Mouse (Mus musculus): ENCODE measurements around the gene Hnf1a. TPM values are rescaled to one million over a fixed set of nuclear protein-coding genes. Genes with fewer than 3 reads are reported as not detected.
"Not testable (repeated sequence)": the region's sequence is repeated elsewhere in the genome, so short reads cannot be mapped to it uniquely, and the experiment has no call there.

Hnf1a gene
- total RNA-seq, 2 experiments from 2014 or later, result not detected

DNA sequence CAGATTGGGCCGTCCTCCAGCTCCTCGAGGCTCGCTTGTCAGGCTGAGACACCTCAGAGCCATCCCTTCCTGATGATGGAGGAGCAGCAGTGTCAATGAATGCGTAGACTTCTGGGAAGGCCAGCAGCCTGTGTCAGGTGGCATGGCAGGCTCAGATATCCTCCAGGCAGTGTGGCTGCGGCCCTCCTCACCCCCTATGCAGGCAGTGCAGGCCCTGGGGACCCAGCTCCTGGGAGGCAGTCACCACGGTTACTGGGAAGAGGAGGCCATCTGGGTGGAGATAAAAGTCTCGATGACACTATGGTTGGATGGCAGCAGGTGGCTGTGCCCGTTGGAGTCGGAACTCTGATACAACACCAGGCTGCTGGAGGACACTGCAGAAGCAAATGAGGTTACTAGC lies 21.1 kb downstream of the Hnf1a start:
- no peak for ATAC-seq (ENCODE audit: poor library complexity, severe bottlenecking)

DNA sequence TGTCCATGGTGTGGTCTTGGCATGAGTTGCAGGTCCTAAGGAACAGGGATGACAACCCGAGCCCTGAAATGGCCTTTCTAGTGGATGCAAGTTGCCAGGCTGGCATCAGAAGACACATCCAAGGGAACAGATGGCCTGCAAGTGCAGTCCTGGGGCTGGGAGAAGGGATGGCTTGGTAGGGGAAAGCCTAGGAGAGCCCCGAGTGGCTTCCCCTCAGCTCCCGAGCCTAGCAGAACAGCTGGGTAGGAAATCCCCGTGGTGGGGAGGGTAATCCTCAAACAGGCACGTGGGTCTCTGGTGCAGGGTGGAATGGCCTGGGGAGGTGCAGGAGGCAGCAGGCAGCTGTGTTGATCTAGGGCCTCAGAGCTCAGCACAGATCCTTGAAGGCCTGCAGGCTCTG lies 21.6 kb downstream of the Hnf1a start:
- ATAC-seq (ENCODE audit: poor library complexity, severe bottlenecking), result no peak

DNA sequence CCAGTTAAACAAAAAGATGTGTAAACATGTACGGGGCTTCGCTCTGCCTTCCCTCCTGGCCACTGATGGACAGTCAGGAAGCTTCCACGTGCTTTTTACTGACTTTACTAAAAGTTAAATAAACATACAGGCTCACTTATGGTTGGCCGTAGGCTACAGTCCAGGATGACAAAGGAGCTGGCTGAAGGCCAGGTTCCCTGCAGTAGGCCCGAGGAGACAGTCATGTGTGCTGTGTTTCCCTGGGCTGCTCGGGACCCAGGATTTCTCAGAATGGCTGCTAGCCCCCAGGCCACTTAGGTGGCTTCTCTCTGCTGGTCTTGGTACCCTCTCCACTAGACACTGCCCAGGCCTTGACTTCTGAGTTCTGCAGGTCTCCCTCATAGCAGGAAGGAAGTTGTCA lies 22.0 kb downstream of the Hnf1a start:
- ATAC-seq (ENCODE audit: poor library complexity, severe bottlenecking), result no peak

DNA sequence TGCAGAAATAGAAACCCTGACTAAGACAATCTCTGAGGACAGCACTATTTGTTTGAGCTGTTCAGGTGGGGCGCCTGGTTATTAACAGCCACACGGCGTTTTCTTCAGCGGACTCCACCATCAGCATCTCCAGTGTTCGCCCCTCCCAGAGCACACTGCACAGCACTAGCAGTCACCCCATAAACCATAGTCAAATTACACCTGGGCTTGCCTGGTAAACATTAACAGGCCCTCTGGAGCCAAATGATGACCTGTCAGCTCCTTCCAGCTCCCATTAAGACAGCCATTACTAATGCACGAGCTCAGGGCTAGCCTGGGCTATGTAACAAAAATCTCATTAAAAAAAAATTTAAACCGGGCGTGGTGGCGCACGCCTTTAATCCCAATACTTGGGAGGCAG lies 25.8 kb downstream of the Hnf1a start:
- ATAC-seq (ENCODE audit: poor library complexity, severe bottlenecking), result no peak

DNA sequence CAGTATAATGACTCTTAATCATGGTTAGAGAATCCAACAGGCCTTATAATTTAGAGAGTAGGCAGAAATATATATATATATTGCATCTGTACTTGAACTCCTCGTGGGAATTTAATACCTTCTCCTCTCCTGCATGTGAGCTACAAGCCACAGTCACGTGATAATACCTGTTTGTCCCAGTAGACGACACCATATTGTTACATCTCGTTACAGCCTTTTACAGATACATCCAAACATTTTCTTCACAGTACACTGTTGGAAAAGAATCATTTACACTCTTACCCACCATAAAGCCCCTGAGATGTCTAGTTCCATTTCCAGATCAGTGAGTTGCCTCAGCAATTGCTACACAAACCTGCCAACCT lies 28.1 kb downstream of the Hnf1a start:
- no peak for ATAC-seq (ENCODE audit: poor library complexity, severe bottlenecking)

DNA sequence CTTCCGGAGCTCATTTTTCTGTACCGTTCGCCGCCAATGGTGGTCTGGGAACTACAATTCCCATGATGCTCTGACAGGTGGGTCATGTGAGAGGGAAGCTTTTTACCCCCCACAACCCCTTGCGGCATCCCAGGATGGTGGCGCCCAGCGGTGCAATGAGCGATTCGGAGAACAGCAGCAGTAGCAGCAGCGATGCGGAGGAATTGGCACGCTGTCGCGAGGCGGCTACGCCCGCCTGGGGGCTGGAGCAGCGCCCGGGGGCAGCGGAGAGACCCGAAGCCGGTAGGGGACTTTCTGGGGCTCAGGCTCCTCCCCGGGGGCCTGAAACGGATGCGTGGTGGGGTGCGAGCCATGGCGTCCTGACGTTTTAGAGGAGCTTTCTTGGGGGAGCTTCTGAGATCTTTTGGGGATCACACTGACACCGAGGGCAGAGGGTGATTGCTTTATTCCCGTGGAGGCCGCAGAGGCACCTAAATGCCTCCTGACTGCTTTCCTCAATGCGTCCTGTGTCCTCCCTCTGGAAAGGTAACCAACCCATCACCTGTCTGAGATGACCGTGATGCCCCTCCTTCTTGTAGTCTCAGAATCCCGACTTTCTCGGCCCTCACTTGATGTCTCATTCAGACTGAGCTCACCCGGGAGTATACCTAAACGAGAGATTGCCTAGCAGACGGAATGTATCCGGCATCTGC lies 28.7 kb downstream of the Hnf1a start, which contains the start of gene 2210016L21Rik:
Gene 2210016L21Rik, plus strand, starts transcription at position 85 of the 692 bp plus-strand sequence.
- peak; percentile 100 for ATAC-seq (ENCODE audit: poor library complexity, severe bottlenecking)

DNA sequence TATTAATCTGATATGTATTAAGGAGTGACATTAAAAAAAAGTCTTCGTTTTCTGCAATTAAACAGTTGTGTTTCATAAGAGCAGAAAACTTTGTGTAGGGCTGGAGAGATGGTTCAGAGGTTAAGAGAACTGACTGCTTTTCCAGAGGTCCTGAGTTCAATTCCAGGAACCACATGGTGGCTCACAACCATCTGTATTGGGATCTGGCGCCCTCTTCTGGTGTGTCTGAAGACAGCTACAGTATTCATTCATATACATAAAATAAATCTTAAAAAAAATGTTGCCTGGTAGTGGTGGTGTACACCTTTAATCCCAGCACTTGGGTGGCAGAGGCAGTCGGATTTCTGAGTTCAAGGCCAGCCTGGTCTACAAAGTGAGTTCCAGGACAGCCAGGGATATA lies 29.8 kb downstream of the Hnf1a start:
- not testable (repeated sequence) for ATAC-seq (ENCODE audit: poor library complexity, severe bottlenecking)

DNA sequence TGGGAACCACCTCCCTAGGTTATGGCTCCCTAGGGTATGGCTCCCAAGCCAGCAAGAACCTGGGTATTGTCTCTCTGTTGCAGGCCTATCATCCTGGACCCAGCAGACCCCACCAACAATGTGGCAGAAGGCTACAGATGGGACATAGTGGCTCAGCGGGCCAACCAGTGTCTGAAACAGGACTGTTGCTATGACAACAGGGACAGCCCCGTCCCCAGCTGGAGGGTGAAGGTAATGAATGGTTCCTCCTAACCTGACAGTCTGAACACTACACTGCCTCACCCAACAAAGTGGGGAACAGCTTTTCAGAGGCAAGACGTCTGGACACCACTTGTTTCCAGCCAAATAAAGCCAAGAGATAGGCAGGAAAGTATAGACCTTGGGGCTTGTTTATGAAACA lies 35.1 kb downstream of the Hnf1a start:
- no peak for ATAC-seq (ENCODE audit: poor library complexity, severe bottlenecking)

DNA sequence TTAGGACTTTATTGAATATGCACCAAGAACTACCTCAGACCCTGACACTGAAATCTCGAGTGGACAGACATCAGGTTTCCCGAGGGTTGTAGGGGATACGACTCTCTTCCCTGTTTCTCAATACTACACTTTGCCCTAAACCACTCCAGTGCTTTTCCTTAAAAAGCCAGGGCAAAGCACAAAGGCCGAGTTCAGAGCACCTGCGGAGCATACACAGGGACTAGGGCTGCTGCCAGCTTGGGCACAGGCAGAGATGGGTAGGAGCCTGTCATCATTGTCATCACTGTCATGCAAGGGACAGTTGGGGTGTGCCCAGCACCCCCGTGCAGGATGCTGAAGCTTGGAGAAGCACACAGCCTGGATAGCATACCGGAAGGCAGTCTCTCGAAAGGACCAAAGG lies 37.7 kb downstream of the Hnf1a start:
- ATAC-seq (ENCODE audit: poor library complexity, severe bottlenecking), result no peak

DNA sequence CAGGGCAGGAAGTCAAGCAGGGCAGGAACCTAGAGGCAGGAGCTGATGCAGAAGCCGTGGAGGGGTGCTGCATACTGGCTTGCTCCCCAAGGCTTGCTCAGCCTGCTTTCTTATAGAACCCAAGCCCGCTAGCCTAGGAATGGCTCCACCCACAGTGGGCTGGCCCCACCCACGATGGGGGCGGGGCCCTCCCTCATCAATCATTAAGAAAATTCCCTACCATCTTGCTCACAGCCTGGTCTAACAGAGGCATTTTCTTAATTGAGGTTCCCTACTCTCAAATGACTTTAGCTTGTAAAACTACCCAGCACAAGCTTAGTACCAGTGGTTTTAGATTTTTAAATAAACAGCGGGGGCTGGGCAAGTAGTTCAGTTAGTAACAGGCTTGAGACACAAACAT lies 39.3 kb downstream of the Hnf1a start:
- ATAC-seq (ENCODE audit: poor library complexity, severe bottlenecking), result no peak

DNA sequence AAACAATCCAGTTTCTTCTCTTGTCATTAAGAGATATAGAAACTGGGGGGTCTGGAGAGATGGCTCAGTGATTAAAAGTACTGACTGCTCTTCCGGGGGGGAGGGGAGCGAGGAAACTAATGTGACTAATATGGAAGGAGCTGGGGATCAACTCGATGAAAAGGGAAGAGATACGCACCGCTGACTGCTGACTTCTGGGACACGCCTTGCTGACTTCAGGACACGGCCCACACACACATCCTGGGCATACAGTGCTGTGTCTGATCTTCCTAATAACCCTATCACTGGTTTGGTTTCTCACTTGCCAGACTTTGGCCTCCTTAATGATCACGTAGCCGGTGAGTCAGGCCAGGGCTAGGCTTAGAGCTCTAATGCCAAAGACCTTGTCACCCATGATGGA lies 44.1 kb downstream of the Hnf1a start:
- no peak for ATAC-seq (ENCODE audit: poor library complexity, severe bottlenecking)

DNA sequence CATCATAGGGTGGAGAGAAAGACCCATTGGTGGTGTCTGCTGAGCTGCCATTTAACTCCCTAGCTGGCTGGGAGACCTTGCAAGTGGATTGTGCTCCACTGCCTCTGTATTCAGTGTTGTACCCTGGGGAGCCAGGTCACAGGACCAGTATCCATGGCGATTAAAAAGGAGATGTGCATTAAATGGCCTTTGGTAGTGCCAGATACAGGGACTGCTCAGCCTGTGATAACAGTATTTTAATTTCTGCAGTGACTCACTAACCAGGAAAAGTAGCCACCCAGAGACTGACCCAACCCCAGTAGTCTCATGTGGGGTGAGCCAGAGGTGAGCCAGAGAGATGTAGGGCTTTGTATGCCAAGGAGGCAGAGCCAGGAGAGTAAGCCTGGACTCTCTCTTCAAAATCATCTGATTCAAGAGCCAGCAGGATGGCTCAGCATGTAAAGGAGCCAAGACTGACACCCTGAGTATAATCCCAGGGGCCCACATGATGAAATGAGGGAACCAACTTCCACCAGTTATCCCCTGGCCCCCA lies 44.7 kb downstream of the Hnf1a start:
- no peak for ATAC-seq (ENCODE audit: poor library complexity, severe bottlenecking)

DNA sequence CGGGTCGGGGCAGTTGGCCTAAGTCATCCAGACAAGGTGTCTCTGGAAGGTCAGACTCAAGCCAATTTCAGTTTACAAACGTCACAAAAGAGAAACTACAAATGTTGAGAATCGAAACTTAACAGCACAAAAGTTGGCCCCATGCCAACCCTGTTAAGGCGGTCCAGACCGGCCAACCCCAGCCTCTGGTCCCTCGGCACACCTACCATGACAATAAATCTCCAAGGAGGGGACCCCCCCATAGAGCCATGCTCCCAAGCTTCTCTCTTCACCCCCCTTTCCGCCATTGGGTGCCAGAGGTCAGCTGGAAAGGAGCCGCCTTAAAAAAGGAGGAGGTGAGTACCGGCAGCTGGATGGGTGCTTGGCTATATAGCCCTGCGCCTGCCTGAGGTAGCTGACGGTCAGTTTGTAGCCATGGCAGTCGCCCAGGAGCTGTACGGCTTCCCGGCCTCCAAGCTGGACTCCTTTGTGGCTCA lies 47.9 kb downstream of the Hnf1a start, which contains the start of gene Oasl1:
Gene Oasl1, plus strand, starts transcription at position 243 of the 476 bp plus-strand sequence.
- peak; percentile 45 for ATAC-seq (ENCODE audit: poor library complexity, severe bottlenecking)

DNA sequence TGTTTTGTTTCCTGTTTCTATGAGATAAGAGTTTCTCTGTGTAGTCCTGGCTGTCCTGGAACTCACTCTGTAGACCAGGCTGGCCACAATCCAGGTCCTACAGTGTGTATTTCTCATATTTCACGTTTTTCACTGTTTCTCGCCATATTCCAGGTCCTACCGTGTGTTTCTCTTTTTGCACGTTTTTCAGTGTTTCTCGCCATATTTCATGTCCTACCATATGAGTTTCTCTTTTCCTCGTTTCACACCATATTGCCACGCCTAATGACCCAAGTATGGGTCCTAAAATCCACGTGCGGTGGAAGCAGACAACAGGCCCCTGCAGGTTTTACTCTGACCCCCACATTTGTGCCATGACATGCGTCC lies 48.5 kb downstream of the Hnf1a start:
- ATAC-seq (ENCODE audit: poor library complexity, severe bottlenecking), result peak; percentile 13; the same call in 1 of the 2 replicates

DNA sequence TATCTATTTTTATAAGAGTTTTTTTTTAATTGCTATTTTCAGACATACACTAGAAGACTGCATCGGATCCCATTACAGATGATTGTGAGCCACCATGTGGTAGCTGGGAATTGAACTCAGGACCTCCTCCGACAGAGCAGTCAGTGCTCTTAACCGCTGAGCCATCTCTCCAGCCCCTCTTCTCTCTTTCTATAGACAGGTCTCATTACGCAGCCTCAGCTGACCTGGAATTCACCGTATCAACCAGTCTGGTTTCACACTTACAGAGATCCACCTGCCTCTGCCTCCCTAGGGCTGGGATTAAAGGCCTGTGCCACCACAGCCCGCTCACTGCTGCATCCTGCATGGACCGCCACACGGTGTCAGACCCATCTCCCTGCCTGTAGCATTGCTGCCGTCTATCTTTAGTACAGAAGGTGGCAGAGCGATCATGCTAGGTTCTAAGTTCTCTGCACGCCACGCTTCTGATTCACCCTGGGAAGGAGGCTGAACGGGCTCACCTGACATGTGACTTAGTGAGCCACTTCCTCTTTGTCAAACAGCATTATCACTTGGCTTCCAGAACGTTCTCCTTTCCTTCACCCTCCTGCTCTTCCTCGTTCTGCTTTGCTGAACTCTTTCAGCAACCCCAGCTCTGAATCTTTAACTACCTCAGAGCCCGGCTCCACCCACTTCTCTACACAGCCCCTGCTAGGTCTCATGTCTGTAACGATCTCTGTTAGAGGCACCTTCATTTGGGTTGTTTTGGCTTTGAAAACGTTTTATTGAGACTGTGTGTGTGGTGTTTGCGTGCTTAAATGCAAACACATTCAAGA lies 49.1 kb downstream of the Hnf1a start:
- ATAC-seq (ENCODE audit: poor library complexity, severe bottlenecking), result peak; percentile 87

DNA sequence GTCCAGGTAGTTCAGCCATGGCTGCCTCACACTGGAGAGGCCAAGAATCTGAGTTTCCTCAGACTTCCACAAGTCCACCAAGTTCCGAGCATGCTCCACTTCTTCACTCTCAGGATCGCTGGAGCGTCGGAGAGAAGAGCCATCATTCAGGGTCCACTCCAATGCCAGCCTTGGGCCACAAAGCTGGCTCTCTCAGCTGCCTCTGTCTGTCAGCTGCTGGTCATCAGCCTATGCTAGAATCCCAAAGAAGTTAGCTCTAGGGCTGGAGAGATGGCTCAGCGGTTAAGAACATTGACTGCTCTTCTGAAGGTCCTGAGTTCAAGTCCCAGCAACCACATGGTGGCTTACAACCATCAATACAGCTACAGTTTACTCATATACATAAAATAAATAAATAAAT lies 53.5 kb downstream of the Hnf1a start:
- not testable (repeated sequence) for ATAC-seq (ENCODE audit: poor library complexity, severe bottlenecking)

DNA sequence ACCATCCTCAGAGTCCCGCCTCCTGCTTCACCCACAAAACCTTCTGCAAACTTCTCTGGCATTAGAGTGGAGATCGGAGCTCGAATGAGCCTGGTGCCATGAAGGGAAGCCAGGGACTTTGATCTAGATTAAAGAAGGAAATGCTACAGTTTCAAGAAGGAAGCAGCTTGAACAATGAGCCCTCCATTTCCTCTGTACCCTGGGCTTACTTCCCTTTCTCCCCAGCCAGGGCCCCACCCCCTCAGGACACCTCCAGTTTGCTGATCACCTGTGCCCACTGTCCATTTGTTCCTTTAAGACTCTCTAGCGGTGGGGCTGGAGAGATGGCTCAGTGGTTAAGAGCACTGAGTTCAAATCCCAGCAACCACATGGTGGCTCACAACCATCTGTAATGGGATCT lies 54.1 kb downstream of the Hnf1a start:
- peak; percentile 78 for ATAC-seq (ENCODE audit: poor library complexity, severe bottlenecking)

DNA sequence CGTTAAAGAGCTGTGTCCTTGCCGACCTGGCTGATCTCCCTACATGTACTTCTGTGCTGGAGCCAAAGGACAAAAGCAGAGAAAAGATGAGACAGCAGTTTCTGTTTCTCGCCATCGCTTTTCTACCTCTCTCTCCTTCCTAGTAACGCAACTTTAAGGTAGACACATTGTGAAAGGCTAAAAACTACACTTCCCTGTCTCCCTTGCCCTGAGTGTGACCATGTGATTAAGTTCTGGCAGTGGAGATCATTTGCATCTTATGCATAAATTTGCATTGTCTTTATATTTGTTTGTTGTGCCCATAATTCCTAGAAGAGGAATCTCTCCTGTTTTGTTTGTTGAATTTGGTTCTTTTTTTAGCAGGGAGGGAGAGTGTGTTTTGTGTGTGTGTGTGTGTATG lies 55.0 kb downstream of the Hnf1a start:
- peak; percentile 70 for ATAC-seq (ENCODE audit: poor library complexity, severe bottlenecking)

DNA sequence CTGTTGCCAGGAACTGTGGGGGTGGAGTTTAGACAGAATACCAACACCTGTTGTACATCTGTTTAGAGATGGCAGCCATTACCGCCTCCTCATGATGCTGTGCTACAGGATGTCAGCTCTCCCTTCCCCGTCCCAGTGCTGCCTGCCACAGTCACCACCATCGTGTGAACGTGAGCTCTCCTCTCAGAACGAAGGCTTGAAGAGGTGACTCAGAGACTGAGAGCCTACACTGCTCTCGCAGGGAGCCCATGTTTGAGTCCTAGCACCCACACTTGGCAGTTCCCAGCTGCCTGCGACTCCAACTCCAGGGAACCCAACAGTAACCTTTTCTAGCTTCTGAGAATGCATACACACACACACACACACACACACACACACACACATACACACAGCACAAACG lies 56.0 kb downstream of the Hnf1a start:
- ATAC-seq (ENCODE audit: poor library complexity, severe bottlenecking), result no peak

DNA sequence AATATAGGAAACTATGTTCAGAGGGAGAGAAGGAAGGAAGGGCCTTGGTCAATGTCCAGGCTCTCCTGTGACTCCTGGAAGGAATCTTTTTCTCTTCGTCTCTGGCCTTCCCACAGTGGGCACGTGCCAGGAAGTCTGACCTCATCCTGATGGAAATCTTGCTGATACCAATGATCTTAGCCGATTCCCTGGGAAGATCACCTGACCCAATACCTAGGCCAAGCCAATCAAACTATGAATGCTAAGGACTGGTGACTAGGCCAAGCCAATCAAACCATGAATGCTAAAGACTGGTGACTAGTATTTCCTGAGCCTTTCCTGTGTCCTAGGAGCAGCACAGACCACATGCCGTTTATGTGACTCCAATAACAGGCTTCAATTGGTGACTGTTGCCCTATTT lies 57.2 kb downstream of the Hnf1a start:
- ATAC-seq (ENCODE audit: poor library complexity, severe bottlenecking), result no peak

DNA sequence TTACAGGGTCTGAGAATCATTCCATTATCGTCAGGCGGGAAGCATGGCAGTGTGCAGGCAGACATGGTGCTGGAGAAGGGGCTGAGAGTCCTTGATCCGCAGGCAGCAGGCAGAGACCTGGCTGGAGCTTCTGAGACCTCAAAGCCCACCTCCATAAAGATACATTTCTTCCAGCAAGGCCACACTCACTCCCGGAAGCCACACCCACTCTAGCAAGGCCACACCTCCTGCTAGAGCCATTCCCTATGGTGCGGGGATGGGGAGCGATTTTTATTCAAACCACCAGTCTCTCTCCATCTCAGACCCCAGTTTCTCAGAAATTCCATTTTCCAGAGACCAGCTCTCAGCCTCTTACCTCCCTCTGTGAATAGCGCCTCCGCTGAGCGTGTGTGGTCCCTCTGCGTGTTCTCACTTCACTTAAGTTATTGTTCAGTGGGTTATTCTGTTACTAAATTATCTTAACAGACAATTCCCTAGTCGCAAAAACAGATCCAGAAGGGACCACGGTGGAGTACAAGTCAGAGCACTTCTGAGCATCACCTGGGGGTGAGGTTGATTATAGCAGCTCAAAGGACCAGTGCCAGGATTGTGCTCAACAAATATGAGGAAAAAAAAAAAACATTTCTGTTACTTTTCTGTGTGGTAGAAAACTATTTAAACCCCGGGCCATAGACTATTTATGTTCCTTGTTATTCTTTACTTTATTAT lies 62.1 kb downstream of the Hnf1a start:
- no peak for ATAC-seq (ENCODE audit: poor library complexity, severe bottlenecking)
